Mouse (Mus musculus): ENCODE data around the gene Bbox1. TPM values are rescaled to one million over a fixed set of nuclear protein-coding genes. Genes with fewer than 3 reads are reported as not detected.

Bbox1 gene
- polyA plus RNA-seq, 1 experiment = not detected

DNA sequence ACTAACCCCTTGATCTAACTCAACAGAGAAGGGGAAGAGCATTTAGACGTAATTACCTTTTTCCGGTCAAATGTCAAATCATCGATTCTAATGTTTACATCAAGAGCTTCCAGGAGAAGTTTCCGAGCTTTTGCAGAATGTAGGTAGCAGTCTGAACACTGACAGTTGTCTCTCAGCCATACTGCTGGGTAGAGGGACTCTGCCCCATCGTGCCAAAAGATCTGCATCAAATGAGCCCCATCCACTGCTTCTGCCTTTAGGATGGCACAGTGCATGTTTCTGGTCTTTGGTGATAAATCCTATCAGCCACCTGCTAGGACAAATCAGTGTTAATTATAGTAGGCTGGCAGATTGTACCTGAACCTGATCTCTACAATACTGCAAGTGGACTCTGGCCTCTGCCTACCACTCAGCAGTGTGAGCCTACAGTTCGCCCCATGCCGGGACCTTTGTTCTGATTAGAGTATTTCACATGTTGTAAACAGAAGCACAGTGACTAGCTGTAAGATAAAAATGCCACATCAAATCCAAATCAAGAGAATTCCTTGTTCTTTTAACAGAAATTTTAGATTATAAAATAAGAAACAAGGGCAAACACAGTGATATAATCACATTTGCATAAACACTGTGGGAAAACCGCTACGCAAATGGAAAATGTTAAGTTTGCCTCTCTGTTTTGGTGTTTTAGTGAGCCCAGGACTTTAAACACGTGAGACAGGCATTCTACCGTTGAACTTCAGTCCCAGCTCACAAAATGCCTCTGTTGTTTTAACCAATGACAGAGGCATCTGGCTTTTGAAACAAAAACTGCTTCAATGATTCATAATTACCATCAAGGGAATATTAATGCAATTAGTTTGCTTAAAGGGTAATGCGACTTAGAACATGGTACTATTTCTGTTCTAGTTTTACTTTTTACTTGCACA lies 8.7 kb downstream of the Bbox1 start:
- Histone ChIP-seq H3K27ac (replicated peaks; ENCODE audit: low read depth, low read length) (no peak overlapping the region), H3K4me1 (ENCODE audit: control insufficient read depth, insufficient read depth, insufficient read length, low read length) (no peaks in the 10 kb centered on the region), H3K4me3 (ENCODE audit: insufficient read depth, low read depth, low read length) (no peak overlapping the region)

DNA sequence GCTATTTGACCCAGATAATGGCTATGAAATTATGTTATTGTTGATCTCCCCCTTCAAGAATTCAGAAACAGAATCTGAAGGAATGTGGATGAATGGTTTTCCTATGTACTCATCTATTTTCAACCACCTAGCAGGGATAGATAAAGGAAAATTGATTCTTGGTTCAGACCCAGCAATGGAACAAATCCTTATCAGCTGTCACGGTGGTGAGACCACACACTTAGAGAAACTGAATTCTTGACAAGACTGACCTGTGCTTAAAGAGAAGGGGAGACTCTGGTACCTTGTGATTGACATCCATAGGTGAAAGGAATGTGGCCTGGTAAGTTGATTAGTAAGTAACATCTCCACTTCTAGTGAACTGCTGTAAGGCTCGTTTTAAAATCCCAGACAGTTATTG lies 12.1 kb downstream of the Bbox1 start:
- no peaks in the 10 kb centered on the region for H3K4me1 ChIP-seq (ENCODE audit: control insufficient read depth, insufficient read depth, insufficient read length, low read length)
- no peak overlapping the region for H3K27ac ChIP-seq (replicated peaks; ENCODE audit: low read depth, low read length)
- no peak overlapping the region for H3K4me3 ChIP-seq (ENCODE audit: insufficient read depth, low read depth, low read length)

DNA sequence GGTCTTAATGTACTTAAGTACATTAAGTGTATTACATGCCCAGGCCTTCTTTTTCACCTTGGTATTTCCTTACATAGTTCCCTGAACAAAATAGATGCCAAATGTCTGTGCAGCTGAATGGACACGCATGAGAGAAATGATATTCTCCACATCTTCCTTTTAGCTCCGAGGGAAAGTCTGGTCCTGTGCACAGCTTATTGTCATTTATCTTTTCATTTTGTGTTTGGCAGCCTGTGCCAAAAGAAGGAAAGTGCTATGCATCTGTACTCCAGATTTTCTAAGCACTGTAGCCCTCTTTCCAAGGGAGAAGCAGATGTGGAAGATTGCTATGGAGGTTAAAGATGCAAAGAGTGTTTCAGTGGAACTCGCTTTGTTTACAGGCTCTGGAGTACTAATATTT lies 13.0 kb downstream of the Bbox1 start:
- Histone ChIP-seq H3K27ac (replicated peaks; ENCODE audit: low read depth, low read length) (no peak overlapping the region), H3K4me1 (ENCODE audit: control insufficient read depth, insufficient read depth, insufficient read length, low read length) (no peaks in the 10 kb centered on the region), H3K4me3 (ENCODE audit: insufficient read depth, low read depth, low read length) (no peak overlapping the region)

DNA sequence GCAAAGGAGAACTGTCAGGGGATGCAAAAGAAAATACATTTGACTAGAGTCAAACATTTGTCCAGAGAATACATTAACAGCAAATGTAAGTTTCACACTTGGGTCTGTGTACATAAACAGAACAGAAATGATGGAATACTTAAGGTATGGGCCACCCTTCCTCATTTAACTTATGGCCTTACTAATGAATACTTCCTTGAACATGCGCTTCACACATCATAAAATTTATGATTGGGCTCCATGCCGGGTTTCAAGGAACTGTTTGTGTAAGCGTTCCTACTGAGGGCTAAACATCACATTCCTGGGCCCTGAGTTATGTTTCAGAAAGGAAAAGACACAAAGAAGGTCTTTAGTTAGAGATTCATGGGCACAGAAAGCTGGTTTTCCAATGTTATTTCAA lies 19.4 kb downstream of the Bbox1 start:
- Histone ChIP-seq H3K4me3 (ENCODE audit: insufficient read depth, low read depth, low read length) (no peak overlapping the region), H3K27ac (replicated peaks; ENCODE audit: low read depth, low read length) (no peak overlapping the region), H3K4me1 (ENCODE audit: control insufficient read depth, insufficient read depth, insufficient read length, low read length) (no peaks in the 10 kb centered on the region)

DNA sequence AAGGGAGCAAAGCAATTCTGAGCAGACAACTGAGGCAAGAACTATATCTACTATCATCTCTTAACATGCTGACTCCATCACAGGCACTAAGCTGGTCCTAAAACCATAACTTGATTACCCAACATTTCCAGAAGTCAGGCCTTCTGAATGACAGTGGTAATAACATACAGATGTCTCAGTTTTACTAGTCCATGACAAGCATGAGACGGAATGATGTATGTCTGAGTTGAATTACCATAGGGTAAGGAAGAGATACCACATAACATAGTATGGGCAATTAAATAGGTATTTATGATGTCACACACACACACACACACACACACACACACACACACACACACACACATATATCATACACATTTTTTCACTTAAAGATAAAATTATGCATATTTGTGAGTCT lies 26.4 kb downstream of the Bbox1 start:
- Histone ChIP-seq H3K4me3 (ENCODE audit: insufficient read depth, low read depth, low read length) (no peak overlapping the region), H3K27ac (replicated peaks; ENCODE audit: low read depth, low read length) (no peak overlapping the region), H3K4me1 (ENCODE audit: control insufficient read depth, insufficient read depth, insufficient read length, low read length) (no peaks in the 10 kb centered on the region)

DNA sequence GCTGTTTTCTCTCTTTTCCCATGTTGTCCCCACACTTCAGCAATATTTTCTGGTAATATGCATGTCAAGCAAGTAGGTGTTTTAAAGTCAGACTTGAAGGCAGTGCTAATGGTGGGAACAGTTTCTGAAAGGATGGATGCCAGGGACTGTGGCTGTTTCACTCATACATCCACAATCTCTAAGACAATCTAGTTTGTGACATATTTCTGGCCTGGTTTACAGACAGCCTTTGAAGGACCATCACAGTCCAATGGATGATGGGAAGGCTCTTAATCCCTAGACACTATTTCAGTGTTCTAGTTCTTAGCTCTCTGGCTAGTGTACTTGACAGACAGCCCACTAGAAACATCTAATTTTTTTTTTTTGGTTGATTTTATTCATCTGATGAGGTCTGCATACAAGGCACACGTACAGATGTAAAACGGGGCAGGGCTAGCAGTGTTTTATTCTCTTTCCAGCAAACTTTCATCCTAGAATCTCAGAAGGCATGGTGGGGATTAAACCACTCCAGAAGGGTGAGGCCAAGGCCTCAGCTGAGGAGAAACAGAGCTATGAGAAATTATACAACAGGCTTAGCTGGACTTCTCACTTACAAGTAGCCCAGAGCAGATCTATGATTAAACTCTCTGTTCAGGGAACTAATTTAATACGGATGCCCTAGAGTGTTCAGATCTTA lies 28.4 kb downstream of the Bbox1 start:
- Histone ChIP-seq H3K27ac (replicated peaks; ENCODE audit: low read depth, low read length) (no peak overlapping the region), H3K4me1 (ENCODE audit: control insufficient read depth, insufficient read depth, insufficient read length, low read length) (no peaks in the 10 kb centered on the region), H3K4me3 (ENCODE audit: insufficient read depth, low read depth, low read length) (no peak overlapping the region)

DNA sequence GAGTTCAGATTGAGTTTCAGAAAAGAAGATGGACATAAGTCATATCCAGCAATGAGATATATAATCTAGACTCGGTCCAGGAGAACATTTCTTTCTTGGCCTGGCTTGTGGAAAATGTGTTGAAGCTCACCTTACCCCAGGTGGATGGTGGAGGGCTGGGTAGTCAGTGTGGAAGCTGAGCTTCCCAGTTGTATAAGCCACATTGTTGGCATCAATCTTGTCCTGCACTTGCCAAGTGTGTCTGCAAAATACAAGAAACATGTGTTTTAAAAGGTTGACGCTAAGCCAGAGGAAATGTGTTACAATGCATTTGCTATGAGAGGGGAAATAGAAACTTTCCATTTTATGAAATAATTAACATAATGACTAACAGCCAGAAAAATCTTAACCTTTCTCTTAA lies 38.9 kb downstream of the Bbox1 start:
- Histone ChIP-seq H3K27ac (replicated peaks; ENCODE audit: low read depth, low read length) (no peak overlapping the region), H3K4me3 (ENCODE audit: insufficient read depth, low read depth, low read length) (no peak overlapping the region), H3K4me1 (ENCODE audit: control insufficient read depth, insufficient read depth, insufficient read length, low read length) (no peaks in the 10 kb centered on the region)

DNA sequence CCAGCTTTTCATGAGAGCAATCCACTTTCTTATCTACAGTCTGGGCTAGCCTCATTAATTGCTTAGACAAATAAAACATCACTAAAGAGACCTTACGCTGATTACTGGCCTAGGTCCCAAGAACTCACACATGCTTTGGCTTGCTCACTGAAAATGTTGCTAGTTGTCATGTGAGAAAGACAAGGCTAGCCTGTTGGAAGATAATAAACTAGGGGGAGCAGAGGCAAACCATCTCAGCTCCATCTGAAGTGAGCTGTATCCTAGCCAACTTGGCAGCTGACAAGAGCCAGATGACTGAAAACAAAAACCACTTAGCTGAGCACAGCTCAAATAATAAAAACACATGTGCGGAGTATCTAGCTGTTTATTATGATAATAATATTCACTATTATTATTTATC lies 40.2 kb downstream of the Bbox1 start:
- H3K4me1 ChIP-seq (ENCODE audit: control insufficient read depth, insufficient read depth, insufficient read length, low read length) = no peaks in the 10 kb centered on the region
- no peak overlapping the region for H3K4me3 ChIP-seq (ENCODE audit: insufficient read depth, low read depth, low read length)
- no peak overlapping the region for H3K27ac ChIP-seq (replicated peaks; ENCODE audit: low read depth, low read length)

DNA sequence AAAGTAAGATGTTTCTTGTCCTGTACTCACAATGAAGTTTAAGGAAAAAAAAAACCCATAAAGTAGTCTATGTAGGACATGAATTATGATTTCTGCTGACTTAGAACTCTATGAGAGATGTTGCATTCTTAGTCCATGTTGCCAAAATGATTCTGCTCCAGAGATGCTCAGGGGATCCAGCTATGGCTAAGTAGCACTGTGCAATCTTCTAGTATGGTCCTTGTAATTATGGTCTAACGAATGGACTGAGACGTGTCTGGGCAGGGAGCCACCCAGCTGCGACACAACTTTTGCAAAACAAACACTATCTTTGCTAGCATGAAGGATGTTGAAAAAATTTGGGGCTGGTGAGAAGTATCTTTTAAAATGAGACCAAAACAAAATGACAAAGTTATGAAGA lies 45.1 kb downstream of the Bbox1 start:
- H3K27ac ChIP-seq (replicated peaks; ENCODE audit: low read depth, low read length) = no peak overlapping the region
- no peak overlapping the region for H3K4me3 ChIP-seq (ENCODE audit: insufficient read depth, low read depth, low read length)
- no peaks in the 10 kb centered on the region for H3K4me1 ChIP-seq (ENCODE audit: control insufficient read depth, insufficient read depth, insufficient read length, low read length)

DNA sequence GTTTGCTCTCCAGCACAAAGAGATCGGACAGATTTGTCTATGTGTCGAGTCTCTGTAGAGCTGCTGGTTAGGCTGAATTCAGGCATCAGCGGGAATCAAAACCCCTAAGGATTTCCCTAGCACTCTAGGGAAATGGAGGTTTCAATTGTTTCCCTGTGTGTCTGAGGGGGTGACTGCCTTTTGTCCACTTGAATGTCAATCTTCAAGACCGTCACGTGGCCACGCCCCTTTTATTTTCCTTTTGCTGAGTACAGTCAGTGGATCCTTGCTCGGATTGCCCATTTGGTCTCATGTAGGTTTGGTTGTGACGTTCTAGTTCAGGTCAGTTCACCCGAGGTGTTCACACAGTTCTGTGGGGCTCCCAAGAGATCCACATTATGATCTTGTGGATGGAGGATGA lies 82.1 kb downstream of the Bbox1 start:
- Histone ChIP-seq H3K4me3 (ENCODE audit: insufficient read depth, low read depth, low read length) (no peak overlapping the region), H3K4me1 (ENCODE audit: control insufficient read depth, insufficient read depth, insufficient read length, low read length) (no peaks in the 10 kb centered on the region), H3K27ac (replicated peaks; ENCODE audit: low read depth, low read length) (no peak overlapping the region)

DNA sequence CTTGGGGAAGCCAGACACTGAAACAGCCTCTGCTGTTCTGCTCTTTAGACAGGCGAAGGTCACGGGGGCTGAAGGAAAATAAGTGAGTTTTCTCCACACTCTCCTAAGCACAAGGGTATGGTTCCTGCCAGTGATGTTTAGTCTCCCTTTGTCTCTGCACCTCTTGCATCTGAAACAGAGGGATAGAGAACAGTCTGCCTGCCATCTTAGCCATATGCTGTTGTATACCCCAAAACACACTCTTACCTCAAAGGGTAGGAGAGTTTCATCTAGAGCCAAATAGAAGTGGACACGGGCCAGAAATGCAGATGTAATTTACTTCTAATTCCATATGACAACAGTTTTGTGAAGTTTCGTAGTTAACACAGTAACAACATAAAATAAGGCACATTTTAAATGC lies 83.6 kb downstream of the Bbox1 start:
- H3K4me1 ChIP-seq (ENCODE audit: control insufficient read depth, insufficient read depth, insufficient read length, low read length) = no peaks in the 10 kb centered on the region
- no peak overlapping the region for H3K4me3 ChIP-seq (ENCODE audit: insufficient read depth, low read depth, low read length)
- H3K27ac ChIP-seq (replicated peaks; ENCODE audit: low read depth, low read length) = no peak overlapping the region

DNA sequence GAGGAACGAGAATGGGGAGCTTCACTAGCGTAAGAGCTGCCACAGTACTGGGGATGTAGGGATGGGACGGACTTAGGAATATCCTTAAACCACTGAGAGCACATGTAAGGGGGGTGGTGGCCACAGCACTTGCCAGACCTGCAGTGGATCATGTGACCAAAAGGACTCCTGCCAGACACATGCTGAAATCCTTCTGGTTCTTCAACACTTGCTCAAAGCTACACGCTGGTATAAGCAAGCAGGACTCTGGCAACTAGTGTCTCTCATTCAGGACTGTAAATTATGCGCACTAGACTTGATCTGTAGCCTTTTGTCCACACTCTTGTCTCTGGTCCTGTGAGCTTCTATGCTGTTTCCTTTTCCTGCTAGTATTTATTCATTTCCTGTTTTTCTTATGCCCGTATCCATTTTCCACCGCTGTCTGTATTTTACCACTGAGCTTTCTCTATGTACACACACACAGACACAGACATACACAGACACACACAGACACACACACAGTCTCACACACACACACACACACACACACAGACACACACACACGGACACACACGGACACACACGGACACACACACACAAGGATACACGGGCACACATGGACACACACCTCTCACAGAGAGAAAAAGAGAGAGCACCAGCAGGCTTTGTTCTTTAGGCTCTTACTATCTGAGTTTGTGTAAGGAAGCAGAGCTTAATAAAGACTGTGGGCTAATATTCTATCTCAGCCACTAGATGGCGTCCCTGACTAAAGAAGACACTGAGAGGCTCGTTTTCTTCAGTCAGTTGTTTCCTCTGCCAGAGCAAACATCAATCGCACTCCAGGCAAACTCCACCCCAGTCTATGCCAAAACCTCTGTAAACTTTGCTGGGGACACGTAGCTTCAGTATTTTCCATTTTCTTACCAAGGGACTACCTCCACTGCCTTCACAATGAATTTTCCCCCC lies 84.9 kb downstream of the Bbox1 start:
- no peak overlapping the region for H3K4me3 ChIP-seq (ENCODE audit: insufficient read depth, low read depth, low read length)
- H3K27ac ChIP-seq (replicated peaks; ENCODE audit: low read depth, low read length) = no peak overlapping the region
- no peaks in the 10 kb centered on the region for H3K4me1 ChIP-seq (ENCODE audit: control insufficient read depth, insufficient read depth, insufficient read length, low read length)

DNA sequence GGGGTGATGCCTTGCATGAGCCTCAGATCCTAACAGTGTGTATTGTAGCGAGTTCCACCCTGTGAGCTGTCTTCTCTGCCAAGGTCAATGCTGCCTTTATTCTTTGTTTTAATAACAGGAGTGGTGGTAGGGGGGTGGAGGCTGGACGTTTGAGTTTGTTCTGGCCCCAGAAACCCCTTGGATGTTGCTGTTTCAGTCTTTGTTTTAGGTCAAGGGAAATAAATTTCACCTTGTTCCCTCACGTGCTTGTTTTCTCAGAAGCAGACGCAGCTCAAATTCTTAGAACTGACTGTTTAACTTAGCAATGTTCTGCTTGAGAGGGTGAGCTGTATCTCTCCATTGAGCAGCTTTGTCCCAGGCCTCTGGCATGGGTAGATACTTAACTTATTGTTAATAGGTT lies 87.9 kb downstream of the Bbox1 start:
- H3K4me1 ChIP-seq (ENCODE audit: control insufficient read depth, insufficient read depth, insufficient read length, low read length) = no peaks in the 10 kb centered on the region
- no peak overlapping the region for H3K4me3 ChIP-seq (ENCODE audit: insufficient read depth, low read depth, low read length)
- H3K27ac ChIP-seq (replicated peaks; ENCODE audit: low read depth, low read length) = no peak overlapping the region

DNA sequence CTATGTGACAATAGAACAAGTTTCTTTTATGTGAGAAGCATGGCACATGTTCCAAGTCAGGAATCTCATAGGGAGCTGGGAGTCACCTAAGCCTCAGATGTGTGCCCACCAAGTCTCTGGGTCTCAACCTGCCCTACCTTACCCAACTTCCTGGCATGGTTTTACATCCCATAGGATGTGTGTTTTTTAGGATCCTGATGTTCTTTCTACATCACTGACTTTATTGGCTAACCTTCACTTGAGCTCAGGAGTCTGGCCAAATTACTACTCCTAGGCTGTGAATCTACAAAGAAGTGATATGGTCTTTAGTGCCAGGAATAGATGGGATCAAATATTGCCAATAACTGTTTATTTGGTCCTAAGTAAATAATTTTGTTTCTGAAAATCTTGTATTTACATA lies 88.4 kb downstream of the Bbox1 start:
- Histone ChIP-seq H3K4me3 (ENCODE audit: insufficient read depth, low read depth, low read length) (no peak overlapping the region), H3K27ac (replicated peaks; ENCODE audit: low read depth, low read length) (no peak overlapping the region), H3K4me1 (ENCODE audit: control insufficient read depth, insufficient read depth, insufficient read length, low read length) (no peaks in the 10 kb centered on the region)

DNA sequence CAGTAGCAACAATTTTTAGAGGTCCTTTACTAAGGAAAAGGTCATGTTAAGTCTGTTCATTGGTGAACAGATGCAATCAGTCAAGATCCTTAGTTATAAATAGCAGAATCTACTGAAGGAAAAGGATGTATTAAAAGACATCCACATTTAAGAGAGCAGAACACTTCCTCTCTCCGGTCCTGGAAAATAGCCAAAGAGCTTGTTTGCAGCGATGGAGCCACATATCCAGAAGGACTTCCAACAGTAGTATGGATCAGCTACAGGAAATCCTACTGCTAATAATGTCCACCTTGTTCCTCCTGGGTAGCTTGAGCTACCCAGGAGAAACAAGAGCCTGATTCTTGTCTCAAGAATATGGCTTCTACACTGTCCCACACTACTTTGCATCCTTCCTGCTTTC lies 91.6 kb downstream of the Bbox1 start:
- Histone ChIP-seq H3K4me3 (ENCODE audit: insufficient read depth, low read depth, low read length) (no peak overlapping the region), H3K4me1 (ENCODE audit: control insufficient read depth, insufficient read depth, insufficient read length, low read length) (no peaks in the 10 kb centered on the region), H3K27ac (replicated peaks; ENCODE audit: low read depth, low read length) (no peak overlapping the region)

Data from brown adipose tissue, adult 24 weeks (tissue).